In the genomic region with DNA sequence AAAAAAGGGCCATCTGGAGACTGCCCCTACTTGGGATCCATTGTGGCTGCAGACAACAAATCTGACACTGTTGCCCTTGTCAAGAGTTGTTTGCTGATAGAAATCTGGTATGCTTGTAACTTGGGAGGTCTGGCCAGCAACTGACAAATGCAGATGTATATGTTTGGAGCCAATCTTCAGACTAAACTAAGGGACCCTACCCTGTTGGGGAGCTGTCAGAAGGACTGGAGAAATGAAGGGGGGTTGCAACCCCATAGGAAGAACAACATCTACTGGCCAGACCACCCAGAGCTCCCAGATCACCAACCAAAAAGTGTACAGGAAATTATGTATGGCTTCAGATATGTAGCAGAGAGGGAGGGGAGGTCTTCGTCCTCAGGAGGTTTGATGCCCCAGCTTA, we compare ENCODE assay signal across 22 mouse cellular contexts. TPM values are rescaled to one million over a fixed set of nuclear protein-coding genes. Genes with fewer than 3 reads are reported as not detected.
DNase-seq lines count a peak whose midpoint lies in the region; ATAC-seq and TF ChIP-seq lines count a peak whose summit lies in the region.
"Had no signal": no experiment of that assay in that cellular context is flagged by ENCODE, and none has a peak within 500 bp of the region (broad histone marks: within the 10 kb centered on the region; RNA-seq: fewer than 3 reads in every experiment).

No protein-coding gene starts in this region.

- H3K36me3 ChIP-seq in lung, embryonic 14.5 days (ENCODE audit: insufficient read depth), result no peaks in the 10 kb centered on the region
- H3K36me3 ChIP-seq in lung, embryonic 15.5 days, result no peaks in the 10 kb centered on the region
- no peaks in the 10 kb centered on the region for H3K36me3 ChIP-seq in lung, embryonic 16.5 days (ENCODE audit: control insufficient read depth, insufficient read depth, low read length)
- H3K36me3 ChIP-seq: G1E had no signal

- peak; percentile 84 for ATAC-seq in lung, embryonic 14.5 days (ENCODE audit: insufficient read depth)
- peak; percentile 81; the same call in 1 of the 2 replicates for ATAC-seq in lung, embryonic 15.5 days (ENCODE audit: borderline replicate concordance, extremely low read depth, low FRiP score, low TSS enrichment)
- peak; percentile 77 for ATAC-seq in lung, embryonic 16.5 days (ENCODE audit: low read depth)
- ATAC-seq: activated CD4-positive, CD25-positive, alpha-beta regulatory T cell, adult 4 months; CD4-positive, CD25-positive, alpha-beta regulatory T cell, adult 4 months; Patski had no signal

- H3K9ac ChIP-seq in lung, embryonic 14.5 days, result no peak overlapping the region
- no peak overlapping the region for H3K9ac ChIP-seq in lung, embryonic 15.5 days
- no peak overlapping the region for H3K9ac ChIP-seq in lung, embryonic 16.5 days (ENCODE audit: low read length)

- no peaks in the 10 kb centered on the region for H3K9me3 ChIP-seq in lung, embryonic 14.5 days (ENCODE audit: low read depth, low read length)
- no peaks in the 10 kb centered on the region for H3K9me3 ChIP-seq in lung, embryonic 15.5 days
- H3K9me3 ChIP-seq in lung, embryonic 16.5 days (ENCODE audit: control insufficient read depth, low read length), result no peaks in the 10 kb centered on the region
- H3K9me3 ChIP-seq: G1E had no signal

- intact Hi-C loops in heart, postnatal 10 days (cut with DNase I), result no loop called here

- no peak for TF ChIP-seq CTCF in lung, embryonic 14.5 days (IDR thresholded peaks at IDR 0.05; ENCODE audit: low read depth)

- WGBS in lung, embryonic 14.5 days, result 41% methylated on average over 1 of the region's 1 CpGs
- WGBS in lung, embryonic 15.5 days, result 71% methylated on average over 1 of the region's 1 CpGs
- 56% methylated on average over 1 of the region's 1 CpGs for WGBS in lung, embryonic 16.5 days

- no peak overlapping the region for H3K4me3 ChIP-seq in lung, embryonic 14.5 days (ENCODE audit: low read depth, low read length)
- H3K4me3 ChIP-seq in lung, embryonic 15.5 days, result no peak overlapping the region
- no peak overlapping the region for H3K4me3 ChIP-seq in lung, embryonic 16.5 days (ENCODE audit: low read length)

- H3K27ac ChIP-seq in lung, embryonic 14.5 days (ENCODE audit: low read depth), result no peak overlapping the region
- H3K27ac ChIP-seq in lung, embryonic 15.5 days, result no peak overlapping the region
- H3K27ac ChIP-seq in lung, embryonic 16.5 days (ENCODE audit: low read length), result no peak overlapping the region

- peak; percentile 31 for DNase-seq in heart, adult 11 months
- no peak for DNase-seq in heart, postnatal 10 days
- DNase-seq in lung, embryonic 14.5 days, result peak; percentile 53
- no peak for DNase-seq in lung, postnatal 10 days
- DNase-seq in lung, postnatal 36 days, result no peak
- DNase-seq in lung, adult 18-20 months, result no peak
- DNase-seq: adrenal gland, adult 2 months; adrenal gland, adult 8-10 months; adrenal gland, postnatal 10 days; adrenal gland, postnatal 14 days; adrenal gland, postnatal 25 days; adrenal gland, postnatal 36 days; B cell, adult 2 months; cerebellum, adult 11 months; cerebellum, adult 11-12 months had no signal

- no peaks in the 10 kb centered on the region for H3K4me1 ChIP-seq in lung, embryonic 14.5 days (ENCODE audit: insufficient read depth)
- no peaks in the 10 kb centered on the region for H3K4me1 ChIP-seq in lung, embryonic 15.5 days
- no peaks in the 10 kb centered on the region for H3K4me1 ChIP-seq in lung, embryonic 16.5 days (replicated peaks; ENCODE audit: control insufficient read depth, insufficient read depth, low read length)

- H3K4me2 ChIP-seq in lung, embryonic 14.5 days, result no peak overlapping the region
- H3K4me2 ChIP-seq in lung, embryonic 15.5 days, result no peak overlapping the region
- no peak overlapping the region for H3K4me2 ChIP-seq in lung, embryonic 16.5 days (ENCODE audit: low read depth, low read length)

- H3K27me3 ChIP-seq in lung, embryonic 14.5 days (ENCODE audit: insufficient read depth, low read length), result no peaks in the 10 kb centered on the region
- H3K27me3 ChIP-seq in lung, embryonic 15.5 days, result no peaks in the 10 kb centered on the region
- no peaks in the 10 kb centered on the region for H3K27me3 ChIP-seq in lung, embryonic 16.5 days (ENCODE audit: control insufficient read depth, insufficient read depth, low read depth, low read length)
- H3K27me3 ChIP-seq: CH12.LX, Patski had no signal

RNA-seq across cellular contexts. Expression of gene Pwp1, which starts 54.3 kb away (rescaled TPM):
- total RNA-seq in heart, postnatal 10 days (2021), result 10 to 100 TPM; 16.1 TPM
- 109 and 111 TPM in 2 replicates for polyA plus RNA-seq in lung, embryonic 14.5 days (2014; fragmentation: Nextera tagmentation; extraction: Ambion mirVana)
- 87.2 and 87.3 TPM in 2 replicates for polyA plus RNA-seq in lung, embryonic 15.5 days (2015; fragmentation: Nextera tagmentation; extraction: Ambion mirVana)
- 70.0 and 72.3 TPM in 2 replicates for polyA plus RNA-seq in lung, embryonic 16.5 days (2015; fragmentation: Nextera tagmentation; extraction: Ambion mirVana)

Comparison
In these comparisons a context has a peak if more than half of its experiments do, and no peak if none do; other contexts are left out.
1. DNase-seq: peak in heart, adult 11 months (single experiment) and lung, embryonic 14.5 days (single experiment); none in heart, postnatal 10 days (0 of 2), lung, postnatal 10 days (single experiment), lung, postnatal 36 days (single experiment) and lung, adult 18-20 months (0 of 2).
2. Peak in every context shown above with its lines, with median percentiles within 50 percentile points of each other: ATAC-seq.